Mouse (Mus musculus) ES-E14 (cell line): Measurements from ENCODE around the gene Gpr87. TPM values are rescaled to one million over a fixed set of nuclear protein-coding genes. Genes with fewer than 3 reads are reported as not detected.

ENCODE experiments used
- DNase-seq: peaks from one replicate; pipeline ENCODE4 v3.0.0-alpha.2; 2013; ENCODE audit warnings: low read depth, low spot score
- H3K27ac ChIP-seq: 2 replicates; pipeline ENCODE4 v1.5.1; 2012; ENCODE audit warnings: low read depth, mild to moderate bottlenecking, low read length, moderate library complexity, mixed read lengths; ENCODE audit not compliant: poor library complexity, insufficient read depth, severe bottlenecking
- H3K36me3 ChIP-seq: 2 replicates; pipeline ENCODE4 v1.6.1; 2012; ENCODE audit warnings: mild to moderate bottlenecking, low read length, moderate library complexity, mixed read lengths; ENCODE audit not compliant: control insufficient read depth, poor library complexity, insufficient read depth, severe bottlenecking
- H3K4me1 ChIP-seq, 2 experiments: fragments of 150-350 bp in 1 of 2; sonication (generic) in 1 of 2; 2 replicates each; pipeline ENCODE4 v1.6.1; 2012; ENCODE audit warnings: low read length in 2 of 2, mild to moderate bottlenecking in 1 of 2, mixed read lengths in 1 of 2; ENCODE audit not compliant: control insufficient read depth in 2 of 2, insufficient read depth in 2 of 2, poor library complexity in 1 of 2
- H3K4me3 ChIP-seq, 2 experiments: fragments of 150-350 bp in 1 of 2; sonication (generic) in 1 of 2; 2 replicates each; pipeline ENCODE4 v1.5.1; 2012; ENCODE audit warnings: low read length in 2 of 2, low read depth in 1 of 2, mild to moderate bottlenecking in 1 of 2, mixed read lengths in 1 of 2; ENCODE audit not compliant: insufficient read depth in 1 of 2, poor library complexity in 1 of 2, severe bottlenecking in 1 of 2
- H3K9ac ChIP-seq: 2 replicates; pipeline ENCODE4 v1.6.1; 2012; ENCODE audit warnings: low read depth, mild to moderate bottlenecking, low read length, mixed read lengths; ENCODE audit not compliant: poor library complexity, insufficient read depth, severe bottlenecking
- H3K9me3 ChIP-seq: fragments of 150-350 bp; sonication (generic); 2 replicates; pipeline ENCODE4 v1.6.1; 2012; ENCODE audit warnings: low read depth, mild to moderate bottlenecking, low read length; ENCODE audit not compliant: control insufficient read depth, insufficient read depth
- CHD2 ChIP-seq: IDR thresholded peaks from 2 replicates; pipeline ENCODE4 v1.6.1; 2014; ENCODE audit warnings: mild to moderate bottlenecking, low read depth, low read length, inconsistent platforms
- HCFC1 ChIP-seq: IDR thresholded peaks from 2 replicates; pipeline ENCODE4 v1.6.1; 2012; ENCODE audit warnings: low read length, inconsistent platforms, borderline replicate concordance; ENCODE audit not compliant: insufficient read depth
- MAFK ChIP-seq: IDR thresholded peaks from 2 replicates; pipeline ENCODE4 v1.6.1; 2014; ENCODE audit warnings: mild to moderate bottlenecking, low read depth, low read length, inconsistent platforms; ENCODE audit not compliant: insufficient read depth
- ZC3H11A ChIP-seq: IDR thresholded peaks from 2 replicates; pipeline ENCODE4 v1.6.1; 2012; ENCODE audit warnings: low read depth, mild to moderate bottlenecking, inconsistent platforms, low read length, borderline replicate concordance
- ZNF384 ChIP-seq: IDR thresholded peaks from 2 replicates; pipeline ENCODE4 v1.6.1; 2012; ENCODE audit warnings: low read depth, low read length, inconsistent platforms
- in situ Hi-C, 2 experiments: fragments of 600-800 bp; cut with MboI; formaldehyde crosslinking; loops; one replicate each; pipeline ENCODE4 v1.15.1; 2025; ENCODE audit warnings: low sequenced_read_pairs in 2 of 2, inconsistent platforms in 1 of 2; ENCODE audit not compliant: unreplicated experiment in 2 of 2
- total RNA-seq: library from RNA; depleted of rRNA; stranded (reverse); fragments of 300-350 nt; gene quantifications from 2 replicates; pipeline ENCODE4 v1.2.3, GENCODE M21; 2012

The Gpr87 gene
- total RNA-seq, 1 experiment = 0.18 TPM

GRCm38 (mm10) chr3:59194099-59194498 lies 805 bp downstream of the Gpr87 start:
- Histone ChIP-seq H3K27ac (no peak overlapping the region), H3K9ac (no peak overlapping the region), H3K4me1 (no peaks in the 10 kb centered on the region), H3K4me3 (no peak overlapping the region), H3K9me3 (no peaks in the 10 kb centered on the region), H3K36me3 (no peaks in the 10 kb centered on the region; the same call in 1 of the 2 replicates)
- TF ChIP-seq ZNF384 = no peak
- TF ChIP-seq HCFC1 = no peak
- TF ChIP-seq CHD2 = no peak
- TF ChIP-seq MAFK = no peak
- no peak for TF ChIP-seq ZC3H11A
- DNase-seq = no peak
- in situ Hi-C loops = no loop called here

DNA sequence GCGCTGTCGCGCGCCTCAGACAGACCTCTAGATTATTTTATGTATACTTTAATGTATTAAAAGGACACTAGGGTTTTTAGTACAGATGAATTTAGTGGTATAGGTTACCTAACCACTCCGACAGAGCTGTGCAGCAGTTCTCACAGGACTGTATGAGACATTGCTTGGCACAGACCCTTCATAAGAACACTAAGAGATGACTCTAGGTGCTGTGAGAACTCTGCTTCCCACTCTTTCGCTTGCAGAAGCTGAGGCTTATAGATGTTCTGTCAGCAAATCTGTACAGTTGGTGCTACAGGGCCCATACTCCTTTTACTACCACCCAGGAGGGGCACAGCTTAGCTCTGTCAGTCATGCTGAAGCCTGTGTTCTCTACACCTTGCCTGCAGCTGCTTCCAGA lies 3.2 kb downstream of the Gpr87 start:
- DNase-seq = no peak
- no peaks in the 10 kb centered on the region for H3K4me1 ChIP-seq
- TF ChIP-seq HCFC1 (no peak), CHD2 (no peak), ZC3H11A (no peak), ZNF384 (no peak), MAFK (no peak)
- no peaks in the 10 kb centered on the region; the same call in 1 of the 2 replicates for H3K36me3 ChIP-seq
- H3K27ac ChIP-seq = no peak overlapping the region
- no peak overlapping the region for H3K4me3 ChIP-seq
- in situ Hi-C loops = no loop called here
- no peak overlapping the region for H3K9ac ChIP-seq
- H3K9me3 ChIP-seq = no peaks in the 10 kb centered on the region

- Histone ChIP-seq H3K4me1 (no peaks in the 10 kb centered on the region), H3K9ac (no peak overlapping the region), H3K9me3 (no peaks in the 10 kb centered on the region), H3K4me3 (no peak overlapping the region), H3K27ac (no peak overlapping the region), H3K36me3 (no peaks in the 10 kb centered on the region; the same call in 1 of the 2 replicates)
- in situ Hi-C loops = no loop called here
- TF ChIP-seq ZNF384 (no peak), ZC3H11A (no peak), CHD2 (no peak), HCFC1 (no peak), MAFK (no peak)
- no peak for DNase-seq
These were observed 7.6 kb downstream of the Gpr87 start for GRCm38 (mm10) chr3:59187336-59187735.

GRCm38 (mm10) chr3:59185662-59186061 lies 9.2 kb downstream of the Gpr87 start:
- DNase-seq = no peak
- Histone ChIP-seq H3K27ac (no peak overlapping the region), H3K36me3 (no peaks in the 10 kb centered on the region), H3K9me3 (no peaks in the 10 kb centered on the region), H3K4me1 (no peaks in the 10 kb centered on the region), H3K9ac (no peak overlapping the region), H3K4me3 (no peak overlapping the region)
- in situ Hi-C loops = no loop called here
- TF ChIP-seq CHD2 (no peak), MAFK (no peak), HCFC1 (no peak)

- in situ Hi-C loops = no loop called here
- Histone ChIP-seq H3K9me3 (no peaks in the 10 kb centered on the region), H3K4me1 (no peaks in the 10 kb centered on the region), H3K4me3 (no peak overlapping the region), H3K36me3 (no peaks in the 10 kb centered on the region), H3K9ac (no peak overlapping the region), H3K27ac (no peak overlapping the region)
- TF ChIP-seq ZNF384 = no peak
- TF ChIP-seq ZC3H11A = no peak
- no peak for TF ChIP-seq HCFC1
- TF ChIP-seq CHD2 = no peak
- no peak for TF ChIP-seq MAFK
- DNase-seq = no peak
These were observed 12.8 kb downstream of the Gpr87 start for GRCm38 (mm10) chr3:59182129-59182528.
